Mouse (Mus musculus) lung, adult 2 months (tissue): ENCODE results near the gene Myl3. TPM values are rescaled to one million over a fixed set of nuclear protein-coding genes. Genes with fewer than 3 reads are reported as not detected.

Experiments
- DNase-seq: peaks from one replicate; pipeline ENCODE4 v3.0.0; 2022
- H3K4me1 ChIP-seq: fragments of 200-500 bp; 2 replicates; pipeline ENCODE4 v1.6.1; 2011; ENCODE audit warnings: low read length; ENCODE audit not compliant: control insufficient read depth, insufficient read depth
- H3K4me3 ChIP-seq: fragments of 200-500 bp; replicated peaks from 2 replicates; pipeline ENCODE3; 2011; ENCODE audit warnings: low read depth, mild to moderate bottlenecking, control low read depth, low read length; ENCODE audit errors: extremely low read depth
- CTCF ChIP-seq: fragments of 200-500 bp; IDR thresholded peaks from 2 replicates; pipeline ENCODE4 v1.5.1; 2011; ENCODE audit warnings: mild to moderate bottlenecking, low read length, control low read depth; ENCODE audit not compliant: insufficient read depth
- POLR2A ChIP-seq: fragments of 200-500 bp; IDR thresholded peaks from 2 replicates; pipeline ENCODE4 v1.6.1; 2011; ENCODE audit warnings: low read depth, mild to moderate bottlenecking, control low read depth, low read length, borderline replicate concordance; ENCODE audit errors: extremely low read depth
- WGBS: fragments of 180-500 bp; shearing (Covaris S2); methylation state at CpG from one replicate; pipeline ENCODE4 v1.1.7; 2018; 5-methylcytosine and 5-hydroxymethylcytosine counted together
- polyA plus RNA-seq: library from polyadenylated mRNA; depleted of rRNA; stranded (reverse); fragments of >200 nt; gene quantifications from 2 replicates; pipeline ENCODE4 v1.2.3, GENCODE M21; 2012; rRNA removed

Gene Myl3
- polyA plus RNA-seq: 10.8 and 214 TPM in 2 replicates

GRCm38 (mm10) chr9:110741711-110742294, at the start of gene Myl3:
TSS of gene Myl3 (plus strand) at chr9:110741861.
- TF ChIP-seq POLR2A (no peak), CTCF (no peak)
- H3K4me1 ChIP-seq: peaks cover 3% of the 10 kb centered on the region; the same call in 1 of the 2 replicates
- WGBS: 12% methylated on average over 17 of the region's 17 CpGs
- H3K4me3 ChIP-seq: peak within 1 kb of the TSS; percentile 62
- no peak for DNase-seq

DNA sequence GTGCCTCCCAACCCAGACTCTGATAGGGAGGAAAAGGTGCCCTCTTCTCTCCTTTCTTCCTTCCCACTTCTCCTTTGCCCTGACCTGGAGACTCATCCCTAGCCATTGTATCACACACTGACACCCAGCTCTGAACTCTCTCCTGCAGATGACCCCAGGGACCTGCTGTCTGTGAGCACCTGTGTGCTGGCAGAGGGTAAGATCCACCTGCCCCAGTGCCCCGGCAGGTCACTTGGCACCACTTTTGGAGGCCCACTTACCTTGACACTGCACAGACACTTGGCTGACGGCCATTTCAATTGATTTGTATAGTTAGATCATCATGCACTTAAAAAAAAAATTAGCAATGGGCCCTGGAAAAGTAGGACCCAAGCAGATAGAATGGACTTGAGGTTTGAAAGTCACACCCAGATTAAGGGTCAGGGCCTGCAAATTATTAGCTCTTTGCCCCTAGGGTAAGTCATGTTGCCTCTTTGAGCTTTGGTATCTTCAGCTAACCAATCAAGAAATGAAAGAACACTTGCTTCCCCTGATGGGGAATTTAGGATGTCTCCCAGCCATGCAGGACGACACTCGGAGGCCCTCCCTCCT, 46.4 kb upstream of the Myl3 start:
- DNase-seq: no peak
- no peak for TF ChIP-seq CTCF
- no peak for TF ChIP-seq POLR2A
- Histone ChIP-seq H3K4me3 (no peak overlapping the region), H3K4me1 (peaks cover 6% of the 10 kb centered on the region)
- WGBS: 82% methylated on average over 4 of the region's 4 CpGs

GRCm38 (mm10) chr9:110696427-110696826, 45.2 kb upstream of the Myl3 start:
- 81% methylated on average over 5 of the region's 5 CpGs for WGBS
- TF ChIP-seq POLR2A: no peak
- TF ChIP-seq CTCF: no peak
- no peak for DNase-seq
- H3K4me1 ChIP-seq: peaks cover 6% of the 10 kb centered on the region; the same call in 1 of the 2 replicates
- H3K4me3 ChIP-seq: no peak overlapping the region

DNA sequence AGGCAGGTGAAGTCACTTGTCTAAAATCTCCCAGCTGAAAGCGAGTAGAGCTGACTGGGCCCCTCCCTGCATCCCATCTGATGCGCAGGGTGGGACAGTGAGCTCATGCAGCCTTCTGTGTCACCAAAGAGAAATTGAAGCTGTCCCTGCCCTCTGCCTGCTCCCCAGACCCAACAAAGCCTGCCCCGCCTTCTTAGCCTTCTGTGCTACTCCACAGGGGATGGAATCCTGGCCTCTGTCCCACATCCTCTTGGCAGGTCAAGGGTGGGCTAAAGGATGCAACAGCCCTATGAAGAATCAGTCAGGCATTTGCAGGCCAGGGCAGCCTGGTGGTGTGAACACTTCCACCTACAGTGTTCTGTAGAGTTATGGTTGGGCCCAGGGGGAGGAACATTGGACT, 44.2 kb upstream of the Myl3 start:
- peaks cover 6% of the 10 kb centered on the region; the same call in 1 of the 2 replicates for H3K4me1 ChIP-seq
- no peak overlapping the region for H3K4me3 ChIP-seq
- TF ChIP-seq POLR2A (no peak), CTCF (no peak)
- no peak for DNase-seq
- WGBS: 51% methylated on average over 3 of the region's 3 CpGs

DNA sequence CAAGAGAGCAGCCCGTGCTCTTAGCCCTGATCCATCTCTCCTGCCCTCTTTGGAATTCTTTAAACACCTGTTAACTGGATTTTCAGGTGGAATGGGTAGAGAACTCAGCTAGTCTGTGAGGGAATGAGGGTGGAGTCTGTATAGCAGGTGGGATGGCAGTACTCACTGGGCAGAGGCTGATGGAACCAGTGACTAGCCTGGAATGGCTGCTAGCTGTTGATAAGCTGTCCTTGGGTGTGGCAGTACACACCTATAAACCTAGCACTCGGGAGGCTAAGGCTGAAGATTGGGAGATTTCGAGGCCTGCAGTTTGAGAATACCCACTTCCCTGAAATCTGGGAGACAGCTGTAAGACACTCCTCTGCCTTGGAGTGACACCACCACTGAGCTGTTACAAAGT, 42.1 kb upstream of the Myl3 start:
- TF ChIP-seq POLR2A (no peak), CTCF (no peak)
- 75% methylated on average over 3 of the region's 3 CpGs for WGBS
- H3K4me1 ChIP-seq: peaks cover 6% of the 10 kb centered on the region; the same call in 1 of the 2 replicates
- no peak for DNase-seq
- H3K4me3 ChIP-seq: no peak overlapping the region

GRCm38 (mm10) chr9:110701114-110702032, 40.3 kb upstream of the Myl3 start:
- Histone ChIP-seq H3K4me3 (no peak overlapping the region), H3K4me1 (peaks cover 6% of the 10 kb centered on the region; the same call in 1 of the 2 replicates)
- DNase-seq: no peak
- TF ChIP-seq CTCF (no peak), POLR2A (no peak)
- WGBS: 78% methylated on average over 12 of the region's 12 CpGs

- Histone ChIP-seq H3K4me1 (no peaks in the 10 kb centered on the region), H3K4me3 (no peak overlapping the region)
- WGBS: 55% methylated on average over 1 of the region's 1 CpGs
- no peak for DNase-seq
- TF ChIP-seq CTCF (no peak), POLR2A (no peak)
These were observed 38.8 kb upstream of the Myl3 start for GRCm38 (mm10) chr9:110702848-110703247.

DNA sequence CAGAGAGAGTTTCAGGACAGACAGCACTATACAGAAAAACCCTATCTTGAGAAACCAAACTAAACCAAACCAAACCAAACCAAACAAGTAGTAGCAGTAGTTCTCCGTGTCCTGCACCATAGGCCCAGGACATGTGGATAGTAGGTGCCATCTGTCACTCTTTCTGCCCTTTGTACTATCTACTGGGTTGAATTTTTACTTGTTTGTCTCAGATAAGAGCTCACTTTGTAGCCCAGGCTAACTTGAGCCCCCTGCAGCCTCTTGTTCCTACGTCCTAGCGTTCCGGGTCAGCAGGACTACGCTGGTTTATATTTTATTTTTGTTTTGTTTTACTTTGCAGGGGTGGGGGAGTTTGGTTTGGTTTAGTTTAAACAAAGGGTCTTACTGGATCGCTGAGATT, 37.7 kb upstream of the Myl3 start:
- 91% methylated on average over 6 of the region's 6 CpGs for WGBS
- no peak for DNase-seq
- no peak for TF ChIP-seq POLR2A
- TF ChIP-seq CTCF: no peak
- H3K4me3 ChIP-seq: no peak overlapping the region
- no peaks in the 10 kb centered on the region for H3K4me1 ChIP-seq

- 81% methylated on average over 5 of the region's 5 CpGs for WGBS
- Histone ChIP-seq H3K4me3 (no peak overlapping the region), H3K4me1 (peaks cover 4% of the 10 kb centered on the region)
- no peak for TF ChIP-seq POLR2A
- no peak for TF ChIP-seq CTCF
- DNase-seq: no peak
These were observed 34.9 kb upstream of the Myl3 start for GRCm38 (mm10) chr9:110706784-110707183.

- 16% methylated on average over 5 of the region's 5 CpGs for WGBS
- Histone ChIP-seq H3K4me3 (peak overlapping the region; percentile 59), H3K4me1 (peaks cover 4% of the 10 kb centered on the region)
- DNase-seq: peak; percentile 71
- TF ChIP-seq CTCF: peak; percentile 73
- TF ChIP-seq POLR2A: 0 out of 2 replicates have a peak, but pooled peaks have one; percentile 12
These were observed 31.9 kb upstream of the Myl3 start for GRCm38 (mm10) chr9:110709640-110710258.
